Mouse (Mus musculus): ENCODE results near the gene Gm815.

Gene Gm815

GRCm38 (mm10) chr19:26877180-26877775 lies 8.4 kb upstream of the Gm815 start:
- no peak for DNase-seq (ENCODE audit: low spot score in 2 of 2)

- no peak for DNase-seq (ENCODE audit: low spot score in 2 of 2)
Observed at GRCm38 (mm10) chr19:26879856-26880255, 5.8 kb upstream of the Gm815 start.

GRCm38 (mm10) chr19:26881866-26882427 lies 3.7 kb upstream of the Gm815 start:
- DNase-seq (ENCODE audit: low spot score in 2 of 2): no peak

GRCm38 (mm10) chr19:26888171-26888570 lies 2.5 kb downstream of the Gm815 start:
- no peak for DNase-seq (ENCODE audit: low spot score in 2 of 2)

DNA sequence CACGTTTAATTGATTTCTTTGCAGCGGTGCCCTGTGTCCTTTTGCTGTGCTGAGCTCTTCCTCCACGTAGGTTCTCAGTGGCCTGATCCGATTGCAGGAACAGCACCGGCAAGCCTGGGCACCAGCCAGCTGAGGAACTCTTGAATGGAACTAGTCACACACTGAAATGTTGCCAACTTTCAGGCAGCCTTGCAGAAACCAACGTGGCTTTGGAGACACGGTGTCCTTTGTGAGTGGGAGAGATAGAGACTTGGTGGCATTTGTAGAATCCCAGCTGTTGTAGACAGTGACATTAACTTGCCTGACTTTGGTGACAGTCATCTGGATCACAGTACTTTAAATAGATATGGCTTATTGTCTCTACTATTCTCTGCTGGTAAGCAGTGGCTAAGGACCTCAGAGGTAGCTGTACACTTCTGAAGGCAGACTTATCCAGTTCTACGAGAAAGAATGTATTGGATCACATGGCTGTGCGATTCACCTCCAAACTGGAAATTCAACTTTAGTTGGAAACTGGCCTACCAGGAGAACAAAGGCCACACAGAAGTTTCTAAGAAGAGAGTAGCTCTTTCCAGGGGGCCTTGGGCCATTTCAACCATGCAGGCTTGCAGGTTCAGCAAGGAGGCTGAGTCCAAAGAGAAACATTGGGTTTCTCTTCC lies 5.8 kb downstream of the Gm815 start:
- DNase-seq (ENCODE audit: low spot score in 2 of 2): no peak

DNA sequence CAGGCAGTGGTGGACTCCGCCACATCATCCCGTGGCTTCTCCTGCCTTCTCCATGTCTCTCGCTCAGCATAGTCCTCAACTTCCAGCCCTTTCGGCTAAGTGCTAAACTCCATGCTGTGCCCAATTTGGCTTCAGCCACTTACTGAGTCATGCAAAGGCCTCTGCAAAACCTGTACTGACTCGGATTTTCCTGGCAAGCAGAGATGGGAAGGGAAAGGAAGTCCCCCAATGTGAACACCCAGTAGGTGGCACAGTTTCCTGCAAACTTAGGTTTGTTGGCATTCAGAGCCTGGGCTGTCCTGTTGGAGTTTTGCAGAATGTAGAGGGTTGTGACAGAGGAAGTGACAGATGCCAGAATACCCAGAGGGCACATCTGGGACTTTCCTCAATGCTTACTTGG lies 7.2 kb downstream of the Gm815 start:
- DNase-seq (ENCODE audit: low spot score in 2 of 2): no peak

DNA sequence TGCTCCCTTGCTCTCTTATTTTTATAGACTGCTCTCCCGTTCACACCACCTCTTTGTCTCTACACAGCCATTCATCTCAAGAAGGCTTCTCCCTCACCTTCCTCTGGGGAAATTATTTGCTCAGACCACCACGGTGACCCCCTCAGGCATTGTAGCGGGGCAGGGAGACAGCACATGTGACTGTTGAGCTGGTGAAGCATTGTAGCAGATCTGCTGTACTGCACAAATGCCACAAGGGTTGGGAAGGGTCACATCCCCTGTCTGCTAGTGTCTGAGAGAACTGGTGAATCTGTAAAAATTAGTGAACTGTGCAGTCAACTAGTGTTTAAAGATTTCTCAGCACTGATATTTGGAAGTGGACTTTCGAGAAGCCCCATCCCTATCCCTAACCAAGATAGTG lies 16.5 kb downstream of the Gm815 start:
- DNase-seq (ENCODE audit: low spot score in 2 of 2): no peak

DNA sequence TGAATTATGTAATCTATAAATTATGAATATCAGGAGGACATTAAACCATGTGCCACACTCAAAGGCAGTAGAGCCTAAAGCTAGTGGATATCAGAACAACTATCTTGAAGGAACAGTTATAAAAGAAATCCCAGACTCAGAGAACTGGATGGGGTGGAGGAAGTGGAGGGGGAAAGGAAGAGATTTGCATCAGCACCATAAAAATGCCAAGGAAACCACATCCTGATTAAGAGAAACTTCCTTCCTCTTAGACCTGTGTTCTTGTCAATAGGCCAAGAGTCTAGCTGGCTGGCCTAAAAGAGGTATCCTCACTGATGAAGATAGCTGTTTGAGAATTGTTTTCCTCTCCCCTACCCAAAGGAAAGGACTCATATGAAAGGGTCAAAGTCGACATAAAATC lies 28.6 kb downstream of the Gm815 start:
- DNase-seq (ENCODE audit: low spot score in 2 of 2): no peak

DNA sequence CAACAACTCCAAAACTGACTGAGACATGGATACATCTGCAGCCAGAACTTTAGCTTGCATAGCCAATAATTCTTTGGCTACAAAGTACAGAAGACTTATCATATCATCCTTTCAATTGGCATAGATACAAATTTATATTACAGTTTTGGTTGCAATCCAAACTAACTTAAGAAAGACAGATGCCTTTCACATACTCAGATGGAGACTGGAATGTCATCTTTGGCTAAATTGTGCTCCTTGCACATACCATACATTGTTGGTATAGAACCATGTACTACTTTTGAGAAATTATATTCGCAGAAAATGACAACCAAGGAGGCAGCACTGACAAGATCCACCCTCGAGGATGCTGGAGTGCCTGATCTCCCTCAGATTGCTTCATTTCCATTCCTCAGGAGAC lies 35.1 kb downstream of the Gm815 start:
- no peak for DNase-seq (ENCODE audit: low spot score in 2 of 2)

DNA sequence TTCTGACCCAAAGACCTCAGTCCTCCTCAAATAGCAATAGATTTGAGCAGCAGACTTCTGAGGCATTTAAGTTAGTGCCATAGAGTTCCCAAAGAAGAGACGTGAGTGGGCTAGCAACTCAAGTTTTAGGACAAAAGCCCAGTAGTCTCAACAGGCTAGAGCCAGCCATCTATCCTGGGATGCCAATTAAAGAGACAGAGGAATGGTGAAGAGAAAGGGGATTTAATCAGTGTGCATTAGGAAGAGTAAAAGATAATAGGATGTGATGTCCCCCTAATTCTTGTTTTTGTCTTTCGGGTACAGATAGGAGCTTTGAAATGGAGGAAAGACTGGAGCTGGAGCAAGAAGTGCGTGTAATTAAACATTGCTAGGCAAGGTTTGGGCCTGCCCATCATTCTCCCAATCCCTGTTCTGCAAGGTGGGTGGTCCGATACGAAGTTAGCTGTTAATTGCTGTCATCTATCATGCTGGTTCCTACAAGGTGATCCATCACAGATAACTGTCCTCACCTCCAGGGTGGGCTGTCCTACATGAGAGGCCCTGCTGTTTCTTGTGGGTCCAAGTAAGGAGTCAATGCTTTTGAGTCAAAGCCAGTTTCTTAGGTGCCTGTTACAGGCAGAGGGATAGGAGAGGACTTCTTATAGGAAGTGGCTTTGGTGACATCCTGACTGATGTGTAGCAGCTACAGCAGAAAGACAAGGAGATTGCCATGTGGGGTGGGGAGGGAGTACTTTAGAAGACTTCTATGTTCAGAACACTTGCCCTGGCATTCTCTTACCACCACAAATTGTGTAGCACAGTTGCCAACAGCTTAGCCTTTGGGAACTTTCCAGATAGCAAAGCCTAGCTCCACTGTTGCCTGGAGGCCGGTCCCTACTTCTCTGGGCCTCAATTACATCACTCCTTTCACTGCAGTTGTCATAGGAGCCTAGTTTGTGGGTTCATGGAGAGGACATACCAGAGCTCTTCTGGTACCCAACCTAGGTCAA lies 44.9 kb downstream of the Gm815 start:
- peak in 1 of 2 experiments; percentile 8 for DNase-seq (ENCODE audit: low spot score in 2 of 2)

DNA sequence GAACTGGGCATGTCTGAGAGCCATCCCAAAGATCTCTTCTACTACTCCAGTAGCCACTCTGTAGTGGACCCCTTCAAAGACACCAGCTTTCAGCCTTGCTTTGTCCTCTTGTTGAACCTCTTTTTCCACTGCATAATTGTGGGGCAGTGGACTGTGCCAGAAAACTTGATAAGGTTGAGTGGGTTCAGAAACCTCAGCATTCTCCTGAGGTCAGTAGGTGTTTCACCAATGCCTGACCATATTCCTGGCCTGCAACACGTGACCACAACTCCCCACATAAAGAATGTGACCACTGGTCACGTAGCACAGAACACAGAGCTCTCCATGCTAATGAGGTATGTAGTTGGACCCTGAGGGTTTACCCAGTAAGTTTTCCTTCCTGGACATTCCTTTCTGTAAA lies 48.5 kb downstream of the Gm815 start:
- DNase-seq (ENCODE audit: low spot score in 2 of 2): no peak
